Mouse (Mus musculus) embryonic fibroblast, embryonic 13.5 days (primary cell): ENCODE measurements around the gene Shisa9.

Source experiments
- CTCF ChIP-seq: IDR thresholded peaks from 2 replicates; pipeline ENCODE4 v1.5.1; 2011; ENCODE audit warnings: mild to moderate bottlenecking, control low read depth, low read length, moderate library complexity, borderline replicate concordance; ENCODE audit not compliant: insufficient read depth
- POLR2A ChIP-seq: IDR thresholded peaks from 2 replicates; pipeline ENCODE4 v1.6.1; 2011; ENCODE audit warnings: low read depth, mild to moderate bottlenecking, control low read depth, low read length, moderate library complexity

DNA sequence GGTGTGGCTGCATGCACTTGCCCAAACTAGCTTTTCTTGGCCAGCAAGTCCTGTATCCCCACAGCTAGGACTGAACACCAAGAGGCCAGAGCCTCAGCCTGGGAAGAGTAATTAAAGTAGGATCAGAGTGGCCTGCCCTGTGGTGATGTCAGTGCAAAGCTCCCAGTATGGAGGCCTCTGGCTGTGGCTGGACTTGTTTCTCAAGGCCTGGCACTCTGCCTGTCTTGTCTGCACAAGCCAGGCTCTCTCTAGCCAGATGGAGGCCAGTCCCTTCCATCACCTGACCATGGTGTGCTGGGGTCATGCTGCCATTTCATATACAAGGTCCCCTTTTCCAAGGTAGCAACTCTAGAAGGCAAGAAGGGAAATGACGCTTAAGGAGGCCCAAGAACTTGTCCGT is 51.0 kb downstream of the Shisa9 start:
- TF ChIP-seq CTCF: no peak
- no peak for TF ChIP-seq POLR2A
